Mouse (Mus musculus) CH12.LX (cell line): ENCODE data around the gene Cyp51.

ENCODE experiments used
- BHLHE40 ChIP-seq: IDR thresholded peaks from 2 replicates; pipeline ENCODE4 v1.6.1; 2011; ENCODE audit warnings: mild to moderate bottlenecking, low read depth, low read length, improper control_type of control experiment
- CTCF ChIP-seq, 2 experiments: IDR thresholded peaks in 1 of 2; conservative IDR thresholded peaks in 1 of 2; 2 replicates each; pipeline ENCODE4 v1.5.1; 2011 to 2012; ENCODE audit warnings: low read depth in 2 of 2, low read length in 2 of 2, improper control_type of control experiment in 1 of 2, inconsistent platforms in 1 of 2, mild to moderate bottlenecking in 1 of 2, moderate library complexity in 1 of 2
- EP300 ChIP-seq: IDR thresholded peaks from 2 replicates; pipeline ENCODE4 v1.6.1; 2011; ENCODE audit warnings: low read length, improper control_type of control experiment
- HCFC1 ChIP-seq: IDR thresholded peaks from 2 replicates; pipeline ENCODE4 v1.6.1; 2012; ENCODE audit warnings: low read depth, mild to moderate bottlenecking, inconsistent platforms, low read length, improper control_type of control experiment
- MXI1 ChIP-seq: IDR thresholded peaks from 2 replicates; pipeline ENCODE4 v1.6.1; 2011; ENCODE audit warnings: mild to moderate bottlenecking, low read depth, low read length, improper control_type of control experiment
- MYC ChIP-seq: IDR thresholded peaks from 2 replicates; pipeline ENCODE4 v1.6.1; 2011; ENCODE audit warnings: low read depth, mild to moderate bottlenecking, improper control_type of control experiment, low read length
- NRF1 ChIP-seq: IDR thresholded peaks from 2 replicates; pipeline ENCODE4 v1.6.1; 2014; ENCODE audit warnings: low read depth, mild to moderate bottlenecking, inconsistent platforms, low read length, improper control_type of control experiment, moderate library complexity
- PAX5 ChIP-seq: IDR thresholded peaks from 2 replicates; pipeline ENCODE4 v1.6.1; 2012; ENCODE audit warnings: low read length, inconsistent platforms, mixed read lengths
- POLR2A ChIP-seq: IDR thresholded peaks from 2 replicates; pipeline ENCODE4 v1.6.1; 2011; ENCODE audit warnings: low read depth, mild to moderate bottlenecking, improper control_type of control experiment, low read length
- SIN3A ChIP-seq: IDR thresholded peaks from 2 replicates; pipeline ENCODE4 v1.6.1; 2012; ENCODE audit warnings: low read length, improper control_type of control experiment, inconsistent platforms

DNA sequence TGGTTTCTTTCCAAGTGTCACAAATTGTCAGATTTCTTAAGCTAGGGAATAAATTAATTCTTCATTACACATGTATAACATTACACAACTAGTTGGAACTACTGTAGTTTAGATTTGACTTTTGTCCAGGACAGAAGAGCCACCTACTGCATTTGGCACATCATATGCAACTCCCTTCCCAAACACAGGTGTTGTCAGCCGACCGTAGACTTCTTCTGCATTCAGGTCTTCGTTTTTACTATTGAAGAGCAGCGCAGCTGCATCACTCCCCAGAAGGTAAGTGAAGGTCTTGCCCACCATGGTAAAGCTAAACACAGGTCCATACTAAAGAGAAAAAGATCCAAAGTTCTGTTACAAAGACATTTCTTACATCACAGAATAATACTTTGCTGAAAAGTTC is 3.5 kb downstream of the Cyp51 start:
- TF ChIP-seq CTCF (conservative IDR thresholded peaks at IDR 0.05 in 1 of 2, IDR thresholded peaks at IDR 0.05 in 1 of 2; ENCODE audit: low read depth in 2 of 2, low read length in 2 of 2) (no peak), NRF1 (no peak), MYC (no peak), POLR2A (no peak), EP300 (no peak), MXI1 (no peak), HCFC1 (no peak), BHLHE40 (no peak), SIN3A (no peak), PAX5 (no peak)
